Mouse (Mus musculus) embryonic facial prominence, embryonic 15.5 days (tissue): ENCODE measurements around the gene Ccdc107. TPM values are rescaled to one million over a fixed set of nuclear protein-coding genes. Genes with fewer than 3 reads are reported as not detected.
"Not testable (repeated sequence)": the region's sequence is repeated elsewhere in the genome, so short reads cannot be mapped to it uniquely, and the experiment has no call there.

Source experiments
- ATAC-seq: fragments of 200-750 bp; cut with Nextera tagmentation; 2 replicates; pipeline ENCODE4 v1.8.0; 2017; ENCODE audit warnings: low read depth, moderate TSS enrichment; ENCODE audit not compliant: insufficient number of reproducible peaks, low FRiP score, low TSS enrichment
- H3K27ac ChIP-seq: fragments of 300-500 bp; sonication (generic); replicated peaks from 2 replicates; pipeline ENCODE4 v1.5.1; 2015; ENCODE audit warnings: mild to moderate bottlenecking, inconsistent platforms
- H3K27me3 ChIP-seq: fragments of 300-500 bp; sonication (generic); 2 replicates; pipeline ENCODE4 v1.6.1; 2015; ENCODE audit warnings: inconsistent platforms
- H3K36me3 ChIP-seq: fragments of 300-500 bp; sonication (generic); 2 replicates; pipeline ENCODE4 v1.6.1; 2015; ENCODE audit warnings: mild to moderate bottlenecking, inconsistent platforms
- H3K4me1 ChIP-seq: fragments of 300-500 bp; sonication (generic); 2 replicates; pipeline ENCODE4 v1.6.1; 2015; ENCODE audit warnings: inconsistent platforms
- H3K4me2 ChIP-seq: fragments of 300-500 bp; sonication (generic); replicated peaks from 2 replicates; pipeline ENCODE4 v1.6.1; 2015; ENCODE audit warnings: mild to moderate bottlenecking, inconsistent platforms
- H3K4me3 ChIP-seq: fragments of 300-500 bp; sonication (generic); replicated peaks from 2 replicates; pipeline ENCODE4 v1.5.1; 2015; ENCODE audit warnings: mild to moderate bottlenecking, inconsistent platforms
- H3K9ac ChIP-seq: fragments of 300-500 bp; sonication (generic); 2 replicates; pipeline ENCODE4 v1.6.1; 2015; ENCODE audit warnings: inconsistent platforms
- H3K9me3 ChIP-seq: fragments of 300-500 bp; sonication (generic); replicated peaks from 2 replicates; pipeline ENCODE4 v1.6.1; 2016; ENCODE audit warnings: inconsistent platforms
- WGBS: fragments of 180-500 bp; shearing (Covaris S2); methylation state at CpG from one replicate; pipeline ENCODE4 v1.1.7; 2015; 5-methylcytosine and 5-hydroxymethylcytosine counted together
- polyA plus RNA-seq: library from polyadenylated mRNA; unstranded; fragments of >200 nt; fragmentation: Nextera tagmentation; extraction: Ambion mirVana; gene quantifications from 2 replicates; pipeline ENCODE4 v1.2.1, GENCODE M21; 2015

The Ccdc107 gene
- polyA plus RNA-seq, 1 experiment from 2014 or later, result 71.7 TPM

DNA sequence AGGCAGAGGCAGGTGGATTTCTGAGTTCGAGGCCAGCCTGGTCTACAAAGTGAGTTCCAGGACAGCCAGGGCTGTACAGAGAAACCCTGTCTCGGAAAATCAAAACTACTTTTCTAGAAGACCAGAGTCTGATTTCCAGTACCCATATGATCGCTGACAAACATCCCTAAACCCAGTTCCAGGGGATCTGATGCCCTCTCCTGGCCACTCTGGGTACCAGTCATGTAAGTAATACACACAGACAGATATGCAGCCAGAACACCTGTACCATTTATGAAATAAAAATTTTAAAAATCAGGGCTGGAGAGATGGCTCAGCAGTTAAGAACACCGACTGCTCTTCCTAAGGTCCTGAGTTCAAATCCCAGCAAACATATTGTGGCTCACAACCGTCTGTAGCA is 7.0 kb upstream of the Ccdc107 start:
- not testable (repeated sequence) for H3K27me3 ChIP-seq, ATAC-seq, H3K36me3 ChIP-seq, H3K4me3 ChIP-seq, H3K27ac ChIP-seq, H3K9me3 ChIP-seq, H3K9ac ChIP-seq, H3K4me2 ChIP-seq, H3K4me1 ChIP-seq
- 80% methylated on average over 5 of the region's 5 CpGs for WGBS

- no peak overlapping the region for H3K4me2 ChIP-seq
- ATAC-seq, result no peak
- 86% methylated on average over 3 of the region's 3 CpGs for WGBS
These were observed 3.1 kb upstream of the Ccdc107 start for GRCm38 (mm10) chr4:43489611-43490010.

GRCm38 (mm10) chr4:43490801-43491200 is 1.9 kb upstream of the Ccdc107 start:
- H3K36me3 ChIP-seq, result no peaks in the 10 kb centered on the region
- no peak overlapping the region for H3K27ac ChIP-seq
- 87% methylated on average over 5 of the region's 5 CpGs for WGBS
- H3K4me1 ChIP-seq, result peaks cover 16% of the 10 kb centered on the region
- H3K27me3 ChIP-seq, result no peaks in the 10 kb centered on the region
- H3K4me2 ChIP-seq, result no peak overlapping the region
- no peak overlapping the region for H3K9ac ChIP-seq
- ATAC-seq, result no peak
- no peak overlapping the region for H3K4me3 ChIP-seq
- H3K9me3 ChIP-seq, result no peaks in the 10 kb centered on the region

More at GRCm38 (mm10) chr4:43489611-43490010, 3.1 kb upstream of the Ccdc107 start:
- H3K27ac ChIP-seq, result no peak overlapping the region
- H3K4me3 ChIP-seq, result no peak overlapping the region
- H3K36me3 ChIP-seq, result no peaks in the 10 kb centered on the region
- peaks cover 11% of the 10 kb centered on the region for H3K4me1 ChIP-seq
- no peak overlapping the region for H3K9ac ChIP-seq
- no peaks in the 10 kb centered on the region for H3K9me3 ChIP-seq
- no peaks in the 10 kb centered on the region for H3K27me3 ChIP-seq

GRCm38 (mm10) chr4:43492101-43492820 is 439 bp upstream of the Ccdc107 start:
- H3K27me3 ChIP-seq, result no peaks in the 10 kb centered on the region
- peak overlapping the region; percentile 87 for H3K4me3 ChIP-seq
- peak overlapping the region; percentile 66 for H3K4me2 ChIP-seq
- H3K9ac ChIP-seq, result no peak overlapping the region
- H3K4me1 ChIP-seq, result peaks cover 18% of the 10 kb centered on the region
- H3K9me3 ChIP-seq, result no peaks in the 10 kb centered on the region
- WGBS, result 42% methylated on average over 12 of the region's 12 CpGs
- no peak for ATAC-seq
- peak overlapping the region; percentile 94 for H3K27ac ChIP-seq
- peaks cover 5% of the 10 kb centered on the region; the same call in 1 of the 2 replicates for H3K36me3 ChIP-seq

GRCm38 (mm10) chr4:43493186-43493845 is 616 bp downstream of the Ccdc107 start:
- under 1% methylated on average over 47 of the region's 47 CpGs for WGBS
- Histone ChIP-seq H3K9ac (peak overlapping the region; percentile 88), H3K4me2 (peak overlapping the region; percentile 66), H3K36me3 (peaks cover 5% of the 10 kb centered on the region; the same call in 1 of the 2 replicates), H3K9me3 (no peaks in the 10 kb centered on the region), H3K27ac (peak overlapping the region; percentile 94), H3K27me3 (no peaks in the 10 kb centered on the region), H3K4me1 (peaks cover 29% of the 10 kb centered on the region), H3K4me3 (peak overlapping the region; percentile 87)
- peak; percentile 91 for ATAC-seq

GRCm38 (mm10) chr4:43493846-43494240 is 1.1 kb downstream of the Ccdc107 start:
- Histone ChIP-seq H3K36me3 (peaks cover 5% of the 10 kb centered on the region; the same call in 1 of the 2 replicates), H3K4me1 (peaks cover 34% of the 10 kb centered on the region), H3K27me3 (no peaks in the 10 kb centered on the region), H3K4me2 (peak overlapping the region; percentile 66), H3K27ac (peak overlapping the region; percentile 94), H3K9ac (peak overlapping the region; percentile 88), H3K4me3 (peak overlapping the region; percentile 87), H3K9me3 (no peaks in the 10 kb centered on the region)
- no peak for ATAC-seq
- WGBS, result under 1% methylated on average over 9 of the region's 9 CpGs

- Histone ChIP-seq H3K9me3 (no peaks in the 10 kb centered on the region), H3K27ac (no peak overlapping the region), H3K27me3 (no peaks in the 10 kb centered on the region), H3K4me1 (peaks cover 45% of the 10 kb centered on the region), H3K36me3 (peaks cover 5% of the 10 kb centered on the region; the same call in 1 of the 2 replicates), H3K4me2 (no peak overlapping the region), H3K9ac (no peak overlapping the region), H3K4me3 (no peak overlapping the region)
- no peak for ATAC-seq
- 62% methylated on average over 6 of the region's 6 CpGs for WGBS
These were observed 3.9 kb downstream of the Ccdc107 start for GRCm38 (mm10) chr4:43496587-43496986.

DNA sequence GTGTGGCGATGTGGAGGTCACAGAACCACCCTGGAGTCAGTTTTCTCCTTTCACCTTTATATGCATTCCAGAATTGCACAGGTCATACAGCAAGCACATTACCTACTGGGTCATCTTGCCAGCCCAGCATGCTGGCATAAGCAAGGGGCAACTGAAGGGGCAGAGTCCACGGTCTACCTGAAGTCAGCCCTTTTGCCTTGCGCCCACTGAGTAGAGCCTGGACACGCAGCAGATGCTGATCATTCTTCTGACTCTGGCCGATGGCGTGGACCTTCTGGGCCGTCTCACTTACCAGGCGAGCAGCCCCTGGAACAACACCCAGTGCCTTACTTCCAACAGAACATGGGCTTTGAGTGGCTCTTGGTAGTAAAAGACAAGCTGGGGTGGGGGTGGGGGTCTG is 4.7 kb downstream of the Ccdc107 start:
- no peaks in the 10 kb centered on the region for H3K27me3 ChIP-seq
- H3K4me3 ChIP-seq, result no peak overlapping the region
- no peak overlapping the region for H3K27ac ChIP-seq
- WGBS, result 91% methylated on average over 8 of the region's 8 CpGs
- H3K9me3 ChIP-seq, result no peaks in the 10 kb centered on the region
- no peak overlapping the region for H3K9ac ChIP-seq
- H3K4me2 ChIP-seq, result 0 out of 2 replicates have a peak overlapping the region, but pooled peaks have one; percentile 0
- H3K4me1 ChIP-seq, result peaks cover 45% of the 10 kb centered on the region
- peaks cover 5% of the 10 kb centered on the region; the same call in 1 of the 2 replicates for H3K36me3 ChIP-seq
- no peak for ATAC-seq

DNA sequence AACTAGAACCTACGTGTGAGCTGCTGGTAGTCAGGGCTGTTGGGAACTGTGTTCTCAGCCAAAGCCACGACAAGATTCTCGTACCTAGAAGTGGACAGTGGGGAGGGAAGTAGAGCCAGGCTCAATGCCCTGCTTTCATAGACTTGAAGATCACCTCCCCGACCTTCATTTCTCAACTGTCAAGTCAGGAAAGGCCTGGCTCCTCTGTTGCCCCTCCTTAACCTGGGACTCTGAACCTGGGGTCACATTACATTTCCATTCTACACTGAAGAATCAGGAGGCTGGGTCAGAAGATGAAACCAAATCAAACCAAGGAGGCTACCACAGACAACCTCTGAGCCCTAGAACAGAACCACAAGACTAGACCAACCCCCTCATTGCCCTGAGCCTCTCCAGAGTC is 5.2 kb downstream of the Ccdc107 start:
- Histone ChIP-seq H3K27me3 (no peaks in the 10 kb centered on the region), H3K9ac (no peak overlapping the region), H3K4me2 (peak overlapping the region; percentile 87), H3K9me3 (no peaks in the 10 kb centered on the region), H3K4me3 (peak overlapping the region; percentile 65), H3K27ac (no peak overlapping the region), H3K36me3 (peaks cover 5% of the 10 kb centered on the region; the same call in 1 of the 2 replicates), H3K4me1 (peaks cover 45% of the 10 kb centered on the region)
- WGBS, result 71% methylated on average over 4 of the region's 4 CpGs
- ATAC-seq, result no peak

DNA sequence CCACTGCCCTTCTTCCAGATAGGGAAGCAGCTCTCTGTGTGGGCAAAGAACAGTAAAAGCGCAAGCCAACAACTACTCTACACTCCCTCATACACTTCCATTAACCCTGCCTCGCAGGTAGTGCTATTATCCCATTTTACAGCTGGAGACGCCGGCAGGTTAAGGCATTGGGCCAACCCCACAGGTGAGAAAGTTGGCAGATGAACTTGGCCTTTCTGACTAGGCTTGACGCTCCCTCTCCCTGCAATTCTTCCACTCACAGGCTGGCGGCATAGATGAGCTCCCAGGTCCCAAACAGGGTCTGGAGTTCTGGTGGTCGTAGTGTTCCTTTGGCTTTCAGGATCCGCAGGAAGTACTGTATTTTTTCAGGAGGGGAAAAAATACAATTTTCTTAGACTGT is 6.3 kb downstream of the Ccdc107 start:
- H3K36me3 ChIP-seq, result peaks cover 5% of the 10 kb centered on the region; the same call in 1 of the 2 replicates
- peak overlapping the region; percentile 87 for H3K4me2 ChIP-seq
- H3K9me3 ChIP-seq, result no peaks in the 10 kb centered on the region
- 15% methylated on average over 8 of the region's 8 CpGs for WGBS
- ATAC-seq, result no peak
- H3K9ac ChIP-seq, result peak overlapping the region; percentile 47
- no peaks in the 10 kb centered on the region for H3K27me3 ChIP-seq
- peak overlapping the region; percentile 65 for H3K4me3 ChIP-seq
- peak overlapping the region; percentile 76 for H3K27ac ChIP-seq
- peaks cover 40% of the 10 kb centered on the region for H3K4me1 ChIP-seq
